Mouse (Mus musculus): ENCODE results near the gene St6galnac1. TPM values are rescaled to one million over a fixed set of nuclear protein-coding genes. Genes with fewer than 3 reads are reported as not detected.
"Not testable (repeated sequence)": the region's sequence is repeated elsewhere in the genome, so short reads cannot be mapped to it uniquely, and the experiment has no call there.

The St6galnac1 gene
- polyA plus RNA-seq, 1 experiment, result 0.30 TPM

DNA sequence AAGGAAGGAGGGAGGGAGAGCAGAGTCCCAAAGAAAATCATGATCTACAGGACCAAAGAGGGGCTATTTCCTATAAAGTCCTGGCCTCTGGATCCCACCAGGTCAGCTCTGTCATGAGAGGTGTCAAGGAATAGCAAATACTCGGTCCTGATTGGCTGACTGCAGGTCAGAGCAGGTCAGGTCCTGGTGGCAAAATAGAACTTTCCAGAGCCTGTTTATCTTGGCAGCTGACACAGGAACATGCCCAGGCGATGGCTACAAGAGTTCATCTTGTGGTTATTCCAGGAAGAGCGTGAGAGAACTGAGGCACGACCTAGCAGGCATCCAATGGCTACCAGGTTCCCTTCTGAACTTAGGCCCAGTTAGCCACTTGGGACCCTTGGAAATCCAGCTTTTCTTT, 42.8 kb downstream of the St6galnac1 start:
- DNase-seq, result no peak
- H3K36me3 ChIP-seq (ENCODE audit: control insufficient read depth, insufficient read depth, low read length), result no peaks in the 10 kb centered on the region
- H3K4me1 ChIP-seq (replicated peaks; ENCODE audit: control insufficient read depth, insufficient read depth, low read length), result no peaks in the 10 kb centered on the region
- H3K27ac ChIP-seq (ENCODE audit: control insufficient read depth, insufficient read depth, low read length), result no peak overlapping the region
- TF ChIP-seq POLR2A (IDR thresholded peaks at IDR 0.05; ENCODE audit: control insufficient read depth, extremely low read depth, insufficient read depth, low read length, poor library complexity) (no peak), CTCF (IDR thresholded peaks at IDR 0.05; ENCODE audit: borderline replicate concordance, control insufficient read depth, extremely low read depth, insufficient read depth, low read length, poor library complexity) (no peak)
- 62% methylated on average over 4 of the region's 4 CpGs for WGBS
- H3K27me3 ChIP-seq (ENCODE audit: control insufficient read depth, insufficient read depth, low read length), result no peaks in the 10 kb centered on the region
- no peak overlapping the region for H3K4me3 ChIP-seq (ENCODE audit: control insufficient read depth, insufficient read depth, low read length)

DNA sequence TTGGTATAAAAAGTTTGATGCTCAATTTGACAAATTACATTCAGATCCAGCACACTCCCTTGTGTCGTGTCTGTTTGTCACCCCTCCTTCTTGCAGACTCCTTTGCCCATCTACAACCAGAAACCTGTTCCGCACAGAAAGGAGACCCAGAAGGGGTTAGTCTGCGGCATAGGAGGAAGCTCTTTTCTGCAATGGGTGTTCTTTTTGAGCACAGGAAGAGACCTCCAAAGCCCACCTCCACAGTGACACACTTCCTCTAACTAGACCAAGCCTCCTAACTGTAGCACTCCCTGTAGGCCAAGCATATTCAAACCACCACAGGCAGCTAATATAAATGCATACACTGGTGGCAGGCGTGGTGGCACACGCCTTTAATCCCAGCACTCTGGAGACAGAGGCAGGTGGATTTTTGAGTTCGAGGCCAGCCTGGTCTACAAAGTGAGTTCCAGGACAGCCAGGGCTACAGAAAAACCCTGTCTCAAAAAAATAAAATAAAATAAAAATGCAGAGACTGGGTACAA, 44.2 kb downstream of the St6galnac1 start:
- H3K27ac ChIP-seq (ENCODE audit: control insufficient read depth, insufficient read depth, low read length); DNase-seq; H3K27me3 ChIP-seq (ENCODE audit: control insufficient read depth, insufficient read depth, low read length); H3K36me3 ChIP-seq (ENCODE audit: control insufficient read depth, insufficient read depth, low read length); H3K4me1 ChIP-seq (replicated peaks; ENCODE audit: control insufficient read depth, insufficient read depth, low read length); H3K4me3 ChIP-seq (ENCODE audit: control insufficient read depth, insufficient read depth, low read length): not testable (repeated sequence)
- 91% methylated on average over 6 of the region's 6 CpGs for WGBS

GRCm38 (mm10) chr11:116729276-116730008, 45.9 kb downstream of the St6galnac1 start:
- Histone ChIP-seq H3K36me3 (ENCODE audit: control insufficient read depth, insufficient read depth, low read length) (no peaks in the 10 kb centered on the region), H3K27ac (ENCODE audit: control insufficient read depth, insufficient read depth, low read length) (no peak overlapping the region), H3K27me3 (ENCODE audit: control insufficient read depth, insufficient read depth, low read length) (no peaks in the 10 kb centered on the region; the same call in 1 of the 2 replicates), H3K4me1 (replicated peaks; ENCODE audit: control insufficient read depth, insufficient read depth, low read length) (no peaks in the 10 kb centered on the region), H3K4me3 (ENCODE audit: control insufficient read depth, insufficient read depth, low read length) (no peak overlapping the region)
- WGBS, result 90% methylated on average over 9 of the region's 9 CpGs
- DNase-seq, result no peak
- TF ChIP-seq CTCF (IDR thresholded peaks at IDR 0.05; ENCODE audit: borderline replicate concordance, control insufficient read depth, extremely low read depth, insufficient read depth, low read length, poor library complexity) (no peak), POLR2A (IDR thresholded peaks at IDR 0.05; ENCODE audit: control insufficient read depth, extremely low read depth, insufficient read depth, low read length, poor library complexity) (no peak)

DNA sequence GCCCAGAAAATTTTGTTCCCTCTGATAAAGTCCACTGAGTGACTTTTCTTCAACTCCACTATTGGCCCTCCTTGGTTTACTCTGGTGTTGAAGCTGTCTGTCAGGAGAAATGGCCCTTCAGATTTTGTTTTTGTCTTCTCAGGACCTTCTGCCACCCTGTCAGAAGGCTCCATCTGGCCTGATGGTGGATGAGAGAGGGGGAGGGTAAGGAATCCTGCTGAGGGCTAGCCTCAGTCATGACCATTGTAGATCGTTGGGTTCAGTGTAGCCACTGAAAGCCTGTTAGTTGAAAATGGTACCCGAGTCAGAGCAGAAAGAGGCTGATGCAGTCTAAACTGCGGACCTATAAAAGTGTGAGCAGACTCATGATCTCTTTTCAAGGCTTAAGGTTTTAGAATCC, 49.2 kb downstream of the St6galnac1 start:
- no peaks in the 10 kb centered on the region for H3K36me3 ChIP-seq (ENCODE audit: control insufficient read depth, insufficient read depth, low read length)
- DNase-seq, result no peak
- WGBS, result 81% methylated on average over 3 of the region's 3 CpGs
- no peaks in the 10 kb centered on the region; the same call in 1 of the 2 replicates for H3K27me3 ChIP-seq (ENCODE audit: control insufficient read depth, insufficient read depth, low read length)
- H3K27ac ChIP-seq (ENCODE audit: control insufficient read depth, insufficient read depth, low read length), result no peak overlapping the region
- no peaks in the 10 kb centered on the region for H3K4me1 ChIP-seq (replicated peaks; ENCODE audit: control insufficient read depth, insufficient read depth, low read length)
- no peak overlapping the region for H3K4me3 ChIP-seq (ENCODE audit: control insufficient read depth, insufficient read depth, low read length)
- TF ChIP-seq CTCF (IDR thresholded peaks at IDR 0.05; ENCODE audit: borderline replicate concordance, control insufficient read depth, extremely low read depth, insufficient read depth, low read length, poor library complexity) (no peak), POLR2A (IDR thresholded peaks at IDR 0.05; ENCODE audit: control insufficient read depth, extremely low read depth, insufficient read depth, low read length, poor library complexity) (no peak)

- WGBS, result 53% methylated on average over 27 of the region's 27 CpGs
- Histone ChIP-seq H3K36me3 (ENCODE audit: control insufficient read depth, insufficient read depth, low read length) (no peaks in the 10 kb centered on the region), H3K27me3 (ENCODE audit: control insufficient read depth, insufficient read depth, low read length) (no peaks in the 10 kb centered on the region; the same call in 1 of the 2 replicates)
These were observed 50.0 kb downstream of the St6galnac1 start for GRCm38 (mm10) chr11:116725031-116725948.

GRCm38 (mm10) chr11:116723064-116723463, 52.2 kb downstream of the St6galnac1 start:
- H3K27me3 ChIP-seq (ENCODE audit: control insufficient read depth, insufficient read depth, low read length), result no peaks in the 10 kb centered on the region; the same call in 1 of the 2 replicates
- 94% methylated on average over 5 of the region's 5 CpGs for WGBS
- TF ChIP-seq CTCF (IDR thresholded peaks at IDR 0.05; ENCODE audit: borderline replicate concordance, control insufficient read depth, extremely low read depth, insufficient read depth, low read length, poor library complexity), result no peak
- no peak for TF ChIP-seq POLR2A (IDR thresholded peaks at IDR 0.05; ENCODE audit: control insufficient read depth, extremely low read depth, insufficient read depth, low read length, poor library complexity)
- no peak overlapping the region for H3K4me3 ChIP-seq (ENCODE audit: control insufficient read depth, insufficient read depth, low read length)
- H3K27ac ChIP-seq (ENCODE audit: control insufficient read depth, insufficient read depth, low read length), result no peak overlapping the region
- H3K4me1 ChIP-seq (replicated peaks; ENCODE audit: control insufficient read depth, insufficient read depth, low read length), result no peaks in the 10 kb centered on the region
- no peaks in the 10 kb centered on the region for H3K36me3 ChIP-seq (ENCODE audit: control insufficient read depth, insufficient read depth, low read length)
- no peak for DNase-seq

More at GRCm38 (mm10) chr11:116725031-116725948, 50.0 kb downstream of the St6galnac1 start:
- no peak for TF ChIP-seq CTCF (IDR thresholded peaks at IDR 0.05; ENCODE audit: borderline replicate concordance, control insufficient read depth, extremely low read depth, insufficient read depth, low read length, poor library complexity)
- no peak overlapping the region for H3K4me3 ChIP-seq (ENCODE audit: control insufficient read depth, insufficient read depth, low read length)
- H3K4me1 ChIP-seq (replicated peaks; ENCODE audit: control insufficient read depth, insufficient read depth, low read length), result no peaks in the 10 kb centered on the region
- DNase-seq, result no peak
- H3K27ac ChIP-seq (ENCODE audit: control insufficient read depth, insufficient read depth, low read length), result no peak overlapping the region

All from thymus, adult 2 months (tissue).